Mouse (Mus musculus) kidney, adult 2 months (tissue): ENCODE data around the gene Slc17a7. TPM values are rescaled to one million over a fixed set of nuclear protein-coding genes. Genes with fewer than 3 reads are reported as not detected.

ENCODE experiments used
- DNase-seq: peaks from one replicate; pipeline ENCODE4 v3.0.0; 2021
- H3K27ac ChIP-seq: fragments of 200-500 bp; 2 replicates; pipeline ENCODE4 v1.5.1; 2012; ENCODE audit warnings: low read depth, low read length, control low read depth, inconsistent platforms; ENCODE audit not compliant: insufficient read depth
- H3K27me3 ChIP-seq: fragments of 200-500 bp; replicated peaks from 2 replicates; pipeline ENCODE4 v1.6.1; 2012; ENCODE audit warnings: mild to moderate bottlenecking, moderate library complexity, low read length, inconsistent platforms; ENCODE audit not compliant: control insufficient read depth, insufficient read depth
- H3K36me3 ChIP-seq: fragments of 200-500 bp; 2 replicates; pipeline ENCODE4 v1.6.1; 2012; ENCODE audit warnings: mild to moderate bottlenecking, moderate library complexity, low read length, inconsistent platforms; ENCODE audit not compliant: control insufficient read depth, insufficient read depth
- H3K4me1 ChIP-seq: fragments of 200-500 bp; 2 replicates; pipeline ENCODE4 v1.6.1; 2011; ENCODE audit warnings: low read length; ENCODE audit not compliant: control insufficient read depth, insufficient read depth
- H3K4me3 ChIP-seq: fragments of 200-500 bp; 2 replicates; pipeline ENCODE4 v1.5.1; 2011; ENCODE audit warnings: mild to moderate bottlenecking, low read depth, low read length, control low read depth; ENCODE audit not compliant: insufficient read depth
- CTCF ChIP-seq: fragments of 200-500 bp; conservative IDR thresholded peaks from 2 replicates; pipeline ENCODE4 v1.5.1; 2011; ENCODE audit warnings: low read depth, mild to moderate bottlenecking, control low read depth, low read length, moderate library complexity, mixed read lengths; ENCODE audit not compliant: insufficient read depth, insufficient read length
- POLR2A ChIP-seq: fragments of 200-500 bp; IDR thresholded peaks from one replicate; pipeline ENCODE4 v1.6.1; 2011; ENCODE audit warnings: low read depth, low read length, control low read depth
- WGBS: fragments of 180-500 bp; shearing (Covaris S2); methylation state at CpG from one replicate; pipeline ENCODE4 v1.1.7; 2018; 5-methylcytosine and 5-hydroxymethylcytosine counted together
- polyA plus RNA-seq: library from polyadenylated mRNA; depleted of rRNA; stranded (reverse); fragments of >200 nt; gene quantifications from 2 replicates; pipeline ENCODE4 v1.2.3, GENCODE M21; 2012

The Slc17a7 gene
- polyA plus RNA-seq, 1 experiment, result not detected

DNA sequence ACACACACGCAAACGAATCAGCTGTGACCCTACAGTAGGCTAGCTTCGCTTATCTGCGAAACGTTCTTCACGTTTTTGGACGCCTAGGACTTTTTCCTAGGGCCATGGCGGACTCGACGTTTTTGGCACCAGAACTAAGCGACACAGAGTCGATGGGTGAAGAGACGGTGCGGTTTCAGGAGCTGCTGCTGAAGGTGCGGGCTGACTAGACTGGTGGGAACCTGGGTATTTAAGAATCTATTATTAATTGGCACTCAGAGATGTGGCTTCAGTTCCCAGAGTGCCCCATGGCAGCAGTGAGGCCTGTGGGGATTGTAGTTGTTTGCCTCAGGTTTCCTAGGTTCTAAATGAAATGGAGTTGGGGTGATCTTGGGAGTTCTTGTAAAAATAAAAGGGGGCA lies 7.5 kb upstream of the Slc17a7 start:
- Histone ChIP-seq H3K4me1 (no peaks in the 10 kb centered on the region), H3K36me3 (no peaks in the 10 kb centered on the region), H3K27ac (no peak overlapping the region), H3K27me3 (no peaks in the 10 kb centered on the region), H3K4me3 (no peak overlapping the region)
- DNase-seq, result no peak
- 94% methylated on average over 15 of the region's 15 CpGs for WGBS
- TF ChIP-seq CTCF (no peak), POLR2A (no peak)

DNA sequence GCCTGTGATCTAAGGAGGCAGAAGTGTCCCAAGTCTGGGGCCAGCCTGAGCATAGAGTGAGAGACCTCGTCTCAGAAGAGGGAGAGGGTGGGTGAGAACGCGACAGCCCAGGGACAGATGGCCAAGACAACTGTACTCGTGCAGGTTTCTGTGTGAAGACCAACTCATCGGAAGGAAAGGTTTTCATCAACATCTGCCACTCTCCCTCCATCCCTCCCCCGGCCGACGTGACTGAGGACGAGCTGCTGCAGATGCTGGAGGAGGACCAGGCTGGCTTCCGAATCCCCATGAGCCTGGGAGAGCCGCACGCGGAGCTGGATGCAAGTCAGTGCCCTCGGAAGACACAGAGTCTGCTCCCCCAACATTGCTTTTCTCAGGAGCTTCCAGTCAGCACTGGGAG lies 6.3 kb upstream of the Slc17a7 start:
- Histone ChIP-seq H3K4me1 (no peaks in the 10 kb centered on the region; the same call in 1 of the 2 replicates), H3K36me3 (no peaks in the 10 kb centered on the region), H3K27ac (no peak overlapping the region), H3K4me3 (no peak overlapping the region), H3K27me3 (no peaks in the 10 kb centered on the region)
- no peak for TF ChIP-seq CTCF
- no peak for TF ChIP-seq POLR2A
- no peak for DNase-seq
- WGBS, result 87% methylated on average over 14 of the region's 14 CpGs

GRCm38 (mm10) chr7:45158991-45159390 lies 4.8 kb upstream of the Slc17a7 start:
- Histone ChIP-seq H3K4me1 (no peaks in the 10 kb centered on the region; the same call in 1 of the 2 replicates), H3K27me3 (no peaks in the 10 kb centered on the region), H3K4me3 (no peak overlapping the region), H3K27ac (no peak overlapping the region), H3K36me3 (no peaks in the 10 kb centered on the region)
- no peak for DNase-seq
- WGBS, result 88% methylated on average over 6 of the region's 6 CpGs
- TF ChIP-seq POLR2A (no peak), CTCF (no peak)

GRCm38 (mm10) chr7:45160316-45160800 lies 3.4 kb upstream of the Slc17a7 start:
- Histone ChIP-seq H3K27me3 (no peaks in the 10 kb centered on the region), H3K4me3 (no peak overlapping the region), H3K27ac (no peak overlapping the region), H3K36me3 (no peaks in the 10 kb centered on the region), H3K4me1 (no peaks in the 10 kb centered on the region; the same call in 1 of the 2 replicates)
- no peak for TF ChIP-seq POLR2A
- no peak for TF ChIP-seq CTCF
- WGBS, result 98% methylated on average over 6 of the region's 6 CpGs
- no peak for DNase-seq

DNA sequence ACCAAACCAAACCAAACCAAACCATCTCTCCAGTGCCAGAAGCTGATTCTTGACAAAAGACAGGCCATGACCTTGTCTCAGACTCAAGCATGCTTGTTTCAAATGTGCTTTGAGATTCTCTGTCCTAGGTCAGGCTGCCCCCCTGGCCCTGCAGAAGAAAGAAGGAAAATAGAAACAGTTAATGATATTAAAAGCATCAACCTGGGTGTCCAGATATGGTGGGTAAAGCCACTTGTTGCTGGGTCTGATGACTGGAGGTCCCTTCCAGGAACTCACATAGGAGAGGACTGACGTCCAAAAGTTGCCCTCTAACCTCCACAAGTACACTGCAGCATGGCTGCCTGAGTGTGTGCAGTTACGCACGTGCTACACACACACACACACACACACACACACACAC lies 2.9 kb upstream of the Slc17a7 start:
- no peak overlapping the region for H3K27ac ChIP-seq
- no peaks in the 10 kb centered on the region for H3K27me3 ChIP-seq
- DNase-seq, result no peak

DNA sequence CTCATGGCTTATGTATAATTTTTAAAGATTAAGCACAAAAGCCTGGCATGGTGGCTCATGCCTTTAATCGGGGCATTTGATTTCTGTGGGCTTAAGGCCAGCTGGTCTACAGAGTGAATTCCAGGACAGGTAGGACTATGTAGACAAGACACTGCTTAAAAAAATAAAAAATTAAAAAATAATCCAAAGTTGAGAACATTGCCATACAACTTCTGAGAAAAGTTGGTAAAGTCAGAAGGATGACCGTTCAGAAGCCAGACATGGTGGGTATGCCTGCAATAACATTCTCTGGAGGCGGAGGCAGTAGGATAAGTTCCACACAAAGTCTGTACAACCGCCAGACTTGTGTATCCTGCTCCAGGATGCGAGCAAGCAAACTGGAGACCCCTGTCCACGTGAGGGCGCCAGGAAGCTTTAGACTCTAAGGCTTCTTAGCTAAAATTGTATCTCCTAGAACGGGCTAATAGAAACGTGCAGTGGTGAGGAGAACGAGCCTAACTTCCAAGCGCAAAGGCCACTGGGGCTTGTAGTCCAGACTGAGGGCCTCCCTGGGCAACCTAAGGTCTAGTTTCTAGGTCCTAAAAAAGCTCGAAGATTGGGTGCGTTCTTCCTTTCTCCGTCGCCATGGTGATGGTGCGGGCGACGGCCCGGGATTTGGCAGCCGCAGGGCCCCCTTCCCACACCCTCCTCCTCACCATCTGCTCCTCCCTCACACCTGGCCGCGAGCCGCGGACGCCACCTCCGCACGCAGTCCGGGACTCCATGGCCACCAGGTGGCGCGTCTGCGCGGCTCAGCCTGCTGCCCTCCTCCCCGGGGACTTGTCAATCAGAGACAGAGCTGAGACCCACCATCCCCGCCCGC lies 1.9 kb upstream of the Slc17a7 start:
- no peaks in the 10 kb centered on the region for H3K36me3 ChIP-seq
- 3% methylated on average over 35 of the region's 35 CpGs for WGBS
- H3K4me3 ChIP-seq, result peak overlapping the region; percentile 38
- H3K27ac ChIP-seq, result no peak overlapping the region
- H3K4me1 ChIP-seq, result no peaks in the 10 kb centered on the region; the same call in 1 of the 2 replicates
- peak; percentile 91 for DNase-seq
- H3K27me3 ChIP-seq, result no peaks in the 10 kb centered on the region
- no peak for TF ChIP-seq POLR2A
- TF ChIP-seq CTCF, result peak; percentile 79

More for the DNA sequence above, 2.9 kb upstream of the Slc17a7 start:
- no peak for TF ChIP-seq CTCF
- TF ChIP-seq POLR2A, result no peak
- 80% methylated on average over 3 of the region's 3 CpGs for WGBS
- Histone ChIP-seq H3K4me3 (no peak overlapping the region), H3K4me1 (no peaks in the 10 kb centered on the region; the same call in 1 of the 2 replicates), H3K36me3 (no peaks in the 10 kb centered on the region)

GRCm38 (mm10) chr7:45162551-45162950 lies 1.2 kb upstream of the Slc17a7 start:
- TF ChIP-seq POLR2A, result no peak
- no peak for TF ChIP-seq CTCF
- WGBS, result 25% methylated on average over 6 of the region's 6 CpGs
- Histone ChIP-seq H3K4me3 (no peak overlapping the region), H3K4me1 (no peaks in the 10 kb centered on the region; the same call in 1 of the 2 replicates), H3K27ac (no peak overlapping the region), H3K36me3 (no peaks in the 10 kb centered on the region), H3K27me3 (no peaks in the 10 kb centered on the region)
- no peak for DNase-seq
